Mouse (Mus musculus): ENCODE measurements around the gene Zfp850. TPM values are rescaled to one million over a fixed set of nuclear protein-coding genes. Genes with fewer than 3 reads are reported as not detected.

Gene Zfp850
- total and polyA plus RNA-seq, 3 experiments, result 8.9 to 16.7 (median 13.7) TPM

DNA sequence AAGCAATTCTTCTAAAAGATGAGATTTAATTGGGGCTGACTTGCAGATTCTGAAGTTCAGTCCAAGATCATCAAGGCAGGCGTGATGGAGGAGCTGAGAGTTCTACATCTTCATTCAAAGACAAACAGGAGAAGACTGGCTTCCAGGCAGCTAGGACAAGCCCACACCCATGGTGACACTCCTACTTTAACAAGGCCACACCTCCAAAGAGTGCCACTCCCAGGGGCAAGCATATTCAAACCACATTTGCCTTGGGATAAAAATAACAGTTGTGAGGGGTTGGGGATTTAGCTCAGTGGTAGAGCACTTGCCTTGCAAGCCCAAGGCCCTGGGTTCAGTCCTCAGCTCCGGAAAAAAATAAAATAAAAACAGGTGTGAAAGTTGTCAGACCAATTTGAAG, 31.7 kb downstream of the Zfp850 start:
- Histone ChIP-seq H3K79me2 (replicated peaks; ENCODE audit: control insufficient read depth, extremely low read depth, insufficient read depth, poor library complexity, severe bottlenecking) (peaks cover 14% of the 10 kb centered on the region), H3K4me2 (ENCODE audit: insufficient read depth, low read depth, poor library complexity, severe bottlenecking) (no peak overlapping the region), H3K27ac (ENCODE audit: insufficient read depth, low read depth) (no peak overlapping the region), H3K27me3 (replicated peaks) (no peaks in the 10 kb centered on the region), H3K4me3 (replicated peaks in 1 of 3; ENCODE audit: low read depth in 2 of 3, low read length in 2 of 3, poor library complexity in 1 of 3) (no peak overlapping the region), H3K9ac (ENCODE audit: insufficient read depth, low read depth) (no peak overlapping the region), H3K36me3 (replicated peaks in 1 of 2; ENCODE audit: control insufficient read depth in 1 of 2, insufficient read depth in 1 of 2, low read length in 1 of 2) (peaks cover 0 to 13% of the 10 kb centered on the region in 2 experiments), H3K4me1 (ENCODE audit: control insufficient read depth in 1 of 2, insufficient read depth in 2 of 2) (peaks cover 3 to 15% of the 10 kb centered on the region in 2 experiments; a peak in 3 of 4 replicates), H3K9me3 (replicated peaks; ENCODE audit: low read length) (peaks cover 47% of the 10 kb centered on the region)
- in situ Hi-C loops (cut with MboI; ENCODE audit: low pct_ligation_motif_present, low pct_unique_long_range_greater_than_20kb, low sequenced_read_pairs) (no loop called here), dilution Hi-C loops (cut with MboI; ENCODE audit: extremely low pct_ligation_motif_present, extremely low pct_unique_long_range_greater_than_20kb, low sequenced_read_pairs) (no loop called here)
- TF ChIP-seq USF1 (IDR thresholded peaks at IDR 0.05; ENCODE audit: low read depth, low read length), result no peak
- no peak for TF ChIP-seq TCF12 (IDR thresholded peaks at IDR 0.05; ENCODE audit: low read depth, low read length)
- TF ChIP-seq CHD2 (IDR thresholded peaks at IDR 0.05; ENCODE audit: low read length), result no peak
- TF ChIP-seq MAX (IDR thresholded peaks at IDR 0.05; ENCODE audit: low read length), result no peak
- no peak for TF ChIP-seq ELF1 (IDR thresholded peaks at IDR 0.05; ENCODE audit: low read depth, low read length)
- TF ChIP-seq RCOR1 (conservative IDR thresholded peaks at IDR 0.05; ENCODE audit: low read depth, low read length), result no peak
- no peak for TF ChIP-seq ZMIZ1 (IDR thresholded peaks at IDR 0.05; ENCODE audit: low read depth, low read length)
- no peak for DNase-seq (ENCODE audit: extremely low read depth)

DNA sequence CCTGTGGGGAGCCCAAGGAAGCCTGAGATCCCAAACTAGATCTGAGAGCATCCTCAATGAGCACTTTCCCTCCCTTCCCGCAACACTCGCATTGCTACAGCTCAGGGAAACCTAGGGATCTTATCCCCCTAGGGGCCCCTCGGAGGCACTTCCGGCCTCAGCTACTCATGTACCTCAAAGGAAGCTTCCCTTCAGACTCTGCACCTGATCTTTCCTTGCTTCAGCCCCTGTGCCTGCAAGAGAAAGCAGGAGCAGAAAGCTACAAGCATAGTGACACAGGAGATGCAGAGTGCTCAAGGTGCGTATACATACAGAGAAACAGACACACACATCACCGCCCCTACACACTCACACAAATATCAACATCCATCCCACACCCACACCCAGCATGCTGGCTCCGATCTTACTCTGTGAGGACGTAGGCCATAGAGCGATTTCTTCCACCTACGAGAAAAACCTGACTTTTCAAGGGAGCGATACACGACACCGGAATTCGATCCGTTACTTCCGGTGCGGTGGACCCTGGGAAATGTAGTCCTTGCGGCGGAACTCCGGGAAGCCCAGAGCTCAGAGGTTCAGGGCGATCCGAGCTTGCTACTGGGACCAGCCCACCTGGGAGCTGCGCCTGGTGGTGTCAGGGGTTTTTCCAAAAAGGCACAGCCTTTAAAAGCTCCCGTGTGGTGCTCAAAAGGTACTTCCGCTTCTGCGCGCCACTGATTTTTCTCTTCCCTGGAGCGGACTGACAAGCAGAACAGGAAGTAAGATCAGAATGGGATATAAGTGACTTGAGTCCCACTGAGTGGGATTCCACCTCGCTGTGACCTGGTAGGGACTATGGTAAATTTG, 35.0 kb downstream of the Zfp850 start, which contains the start of gene Zfp780b:
Zfp780b (minus strand) TSS at position 489 of the 846 bp plus-strand sequence.
- Histone ChIP-seq H3K27ac (ENCODE audit: insufficient read depth, low read depth) (peak within 1 kb of the TSS; percentile 74), H3K27me3 (replicated peaks) (no peaks in the 10 kb centered on the region), H3K4me3 (replicated peaks in 1 of 3; ENCODE audit: low read depth in 2 of 3, low read length in 2 of 3, poor library complexity in 1 of 3) (peak within 1 kb of the TSS; percentile 78 to 100 (median 97)), H3K79me2 (replicated peaks; ENCODE audit: control insufficient read depth, extremely low read depth, insufficient read depth, poor library complexity, severe bottlenecking) (peaks cover 24% of the 10 kb centered on the region), H3K4me1 (ENCODE audit: control insufficient read depth in 1 of 2, insufficient read depth in 2 of 2) (peaks cover 3 to 24% of the 10 kb centered on the region in 2 experiments; a peak in 3 of 4 replicates), H3K9me3 (replicated peaks; ENCODE audit: low read length) (peaks cover 21% of the 10 kb centered on the region), H3K9ac (ENCODE audit: insufficient read depth, low read depth) (peak within 1 kb of the TSS; percentile 88), H3K36me3 (replicated peaks in 1 of 2; ENCODE audit: control insufficient read depth in 1 of 2, insufficient read depth in 1 of 2, low read length in 1 of 2) (peaks cover 19 to 23% of the 10 kb centered on the region in 2 experiments), H3K4me2 (ENCODE audit: insufficient read depth, low read depth, poor library complexity, severe bottlenecking) (peak within 1 kb of the TSS; percentile 98)
- dilution Hi-C loops (cut with MboI; ENCODE audit: extremely low pct_ligation_motif_present, extremely low pct_unique_long_range_greater_than_20kb, low sequenced_read_pairs) (no loop called here), in situ Hi-C loops (cut with MboI; ENCODE audit: low pct_ligation_motif_present, low pct_unique_long_range_greater_than_20kb, low sequenced_read_pairs) (no loop called here)
- DNase-seq (ENCODE audit: extremely low read depth), result peak; percentile 85
- peak; percentile 49 for TF ChIP-seq MXI1 (IDR thresholded peaks at IDR 0.05; ENCODE audit: low read depth, low read length)
- TF ChIP-seq POLR2AphosphoS2 (IDR thresholded peaks at IDR 0.05; ENCODE audit: low read depth, low read length), result no peak; the same call in 1 of the 2 replicates
- peak; percentile 62; the same call in 1 of the 2 replicates for TF ChIP-seq IRF4 (IDR thresholded peaks at IDR 0.05; ENCODE audit: low read depth, low read length)
- peak; percentile 93 for TF ChIP-seq ELF1 (IDR thresholded peaks at IDR 0.05; ENCODE audit: low read depth, low read length)
- TF ChIP-seq GABPA (IDR thresholded peaks at IDR 0.05; ENCODE audit: insufficient replicate concordance, low read depth, low read length), result peak; percentile 41; the same call in 1 of the 2 replicates
- TF ChIP-seq HCFC1 (IDR thresholded peaks at IDR 0.05; ENCODE audit: low read depth, low read length), result peak; percentile 99
- 0 out of 2 replicates have a peak, but pooled peaks have one; percentile 6 for TF ChIP-seq ETS1 (conservative IDR thresholded peaks at IDR 0.05; ENCODE audit: low read depth, low read length)
- TF ChIP-seq NELFE (IDR thresholded peaks at IDR 0.05; ENCODE audit: low read depth, low read length), result 0 out of 2 replicates have a peak, but pooled peaks have one; percentile 57
- TF ChIP-seq NRF1 (IDR thresholded peaks at IDR 0.05; ENCODE audit: low read depth, low read length), result peak; percentile 80
- TF ChIP-seq PAX5 (IDR thresholded peaks at IDR 0.05; ENCODE audit: low read length), result no peak
- TF ChIP-seq ZC3H11A (IDR thresholded peaks at IDR 0.05; ENCODE audit: low read depth, low read length), result no peak
- peak; percentile 62; the same call in 1 of the 2 replicates for TF ChIP-seq MEF2A (IDR thresholded peaks at IDR 0.05; ENCODE audit: borderline replicate concordance, low read depth, low read length)
- TF ChIP-seq RAD21 (IDR thresholded peaks at IDR 0.05; ENCODE audit: low read depth, low read length), result no peak
- TF ChIP-seq CHD2 (IDR thresholded peaks at IDR 0.05; ENCODE audit: low read length), result peak; percentile 59; the same call in 1 of the 2 replicates
- TF ChIP-seq CTCF (conservative IDR thresholded peaks at IDR 0.05 in 1 of 2, IDR thresholded peaks at IDR 0.05 in 1 of 2; ENCODE audit: low read depth in 2 of 2, low read length in 2 of 2), result no peak
- TF ChIP-seq BHLHE40 (IDR thresholded peaks at IDR 0.05; ENCODE audit: low read depth, low read length), result 0 out of 2 replicates have a peak, but pooled peaks have one; percentile 26
- TF ChIP-seq SIN3A (IDR thresholded peaks at IDR 0.05; ENCODE audit: low read length), result peak; percentile 67; the same call in 1 of the 2 replicates
- TF ChIP-seq POLR2A (IDR thresholded peaks at IDR 0.05; ENCODE audit: low read depth, low read length), result peak; percentile 69; the same call in 1 of the 2 replicates
- peak; percentile 72; the same call in 1 of the 2 replicates for TF ChIP-seq TBP (conservative IDR thresholded peaks at IDR 0.05; ENCODE audit: low read depth, low read length)
- TF ChIP-seq USF2 (conservative IDR thresholded peaks at IDR 0.05; ENCODE audit: low read depth, low read length), result no peak
- no peak for TF ChIP-seq ZKSCAN1 (IDR thresholded peaks at IDR 0.05; ENCODE audit: borderline replicate concordance, low read depth, low read length)
- TF ChIP-seq E2F4 (IDR thresholded peaks at IDR 0.05; ENCODE audit: insufficient replicate concordance, low read depth, low read length), result 0 out of 2 replicates have a peak, but pooled peaks have one; percentile 28
- TF ChIP-seq KAT2A (IDR thresholded peaks at IDR 0.05; ENCODE audit: insufficient replicate concordance, low read length), result peak; percentile 98
- no peak for TF ChIP-seq EP300 (IDR thresholded peaks at IDR 0.05; ENCODE audit: low read length)
- TF ChIP-seq SMC3 (IDR thresholded peaks at IDR 0.05; ENCODE audit: low read depth, low read length), result no peak
